21 mouse cellular contexts compared by ENCODE assay signal in the genomic region with DNA sequence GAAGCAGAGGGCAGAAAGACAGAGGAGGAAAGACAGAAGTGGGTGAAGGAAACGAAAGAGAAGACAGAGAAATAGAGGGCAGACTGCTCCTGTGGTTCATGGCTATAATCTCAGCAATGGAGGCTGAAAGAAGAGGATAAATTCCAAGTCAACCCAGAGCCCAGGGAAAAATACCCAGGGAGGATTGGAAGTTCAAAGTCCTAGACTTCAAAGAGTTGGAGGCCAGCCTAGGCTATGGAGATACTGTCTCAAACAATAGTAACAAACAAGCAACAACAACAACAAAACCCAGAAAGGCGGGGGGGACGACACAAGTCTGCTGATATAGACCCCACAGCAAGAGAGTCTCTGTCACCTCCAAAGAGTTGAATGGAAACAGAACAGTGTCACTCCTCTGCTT. TPM values are rescaled to one million over a fixed set of nuclear protein-coding genes. Genes with fewer than 3 reads are reported as not detected.
A peak's percentile ranks its signal among the peaks of the same experiment; 100 is the strongest.
DNase-seq lines count a peak whose midpoint lies in the region; ATAC-seq and TF ChIP-seq lines count a peak whose summit lies in the region.
"Had no signal": no experiment of that assay in that cellular context is flagged by ENCODE, and none has a peak within 500 bp of the region (broad histone marks: within the 10 kb centered on the region; RNA-seq: fewer than 3 reads in every experiment).

No protein-coding gene starts in this region.

- ATAC-seq in heart, embryonic 13.5 days (ENCODE audit: extremely low read depth, insufficient number of reproducible peaks, low FRiP score, low TSS enrichment): no peak
- ATAC-seq in liver, embryonic 13.5 days (ENCODE audit: low read depth): no peak
- ATAC-seq: forebrain, embryonic 16.5 days; inflammation-experienced regulatory T-cells, adult 6 months had no signal

- TF ChIP-seq POLR2A in liver, adult 2 months (IDR thresholded peaks at IDR 0.05; ENCODE audit: extremely low read depth, insufficient read depth, low read length): no peak
- TF ChIP-seq POLR2A in small intestine, adult 2 months (IDR thresholded peaks at IDR 0.05; ENCODE audit: low read depth, low read length): no peak

- H3K36me3 ChIP-seq in heart, embryonic 13.5 days: no peaks in the 10 kb centered on the region
- H3K36me3 ChIP-seq in liver, adult 2 months (ENCODE audit: control insufficient read depth, insufficient read depth, low read length): no peaks in the 10 kb centered on the region
- H3K36me3 ChIP-seq in liver, embryonic 13.5 days: no peaks in the 10 kb centered on the region
- no peaks in the 10 kb centered on the region for H3K36me3 ChIP-seq in small intestine, adult 2 months (ENCODE audit: control insufficient read depth, insufficient read depth, low read length)
- H3K36me3 ChIP-seq: embryonic facial prominence, embryonic 12.5 days; hindbrain, embryonic 12.5 days; kidney, embryonic 15.5 days; midbrain, embryonic 13.5 days had no signal

- 0 out of 2 replicates have a peak overlapping the region, but pooled peaks have one; percentile 7 for H3K4me2 ChIP-seq in heart, embryonic 13.5 days
- peak overlapping the region; percentile 32 for H3K4me2 ChIP-seq in liver, embryonic 13.5 days
- H3K4me2 ChIP-seq: embryonic facial prominence, embryonic 12.5 days; hindbrain, embryonic 12.5 days; kidney, embryonic 15.5 days; midbrain, embryonic 13.5 days had no signal

- no peaks in the 10 kb centered on the region for H3K9me3 ChIP-seq in heart, embryonic 13.5 days
- no peaks in the 10 kb centered on the region for H3K9me3 ChIP-seq in liver, embryonic 13.5 days (replicated peaks)
- H3K9me3 ChIP-seq: embryonic facial prominence, embryonic 12.5 days; hindbrain, embryonic 12.5 days; kidney, embryonic 15.5 days; midbrain, embryonic 13.5 days had no signal

- TF ChIP-seq CTCF in liver, adult 2 months (IDR thresholded peaks at IDR 0.05; ENCODE audit: low read depth, low read length): no peak
- no peak for TF ChIP-seq CTCF in small intestine, adult 2 months (IDR thresholded peaks at IDR 0.05; ENCODE audit: extremely low read depth, insufficient read length, insufficient replicate concordance, low read depth, low read length)

- no peak overlapping the region for H3K4me3 ChIP-seq in heart, embryonic 13.5 days
- no peak overlapping the region for H3K4me3 ChIP-seq in liver, adult 2 months (ENCODE audit: insufficient read depth, low read depth, low read length)
- no peak overlapping the region for H3K4me3 ChIP-seq in liver, embryonic 13.5 days (replicated peaks)
- H3K4me3 ChIP-seq in small intestine, adult 2 months (ENCODE audit: low read depth, low read length): no peak overlapping the region
- H3K4me3 ChIP-seq: embryonic facial prominence, embryonic 12.5 days; heart, adult 2 months; hindbrain, embryonic 12.5 days; kidney, embryonic 15.5 days; midbrain, embryonic 13.5 days had no signal

- no peak for DNase-seq in heart, postnatal 25 days (ENCODE audit: low spot score)
- peak; percentile 79 for DNase-seq in liver, adult 2 months (ENCODE audit: extremely low read depth, low read depth, low spot score)
- no peak for DNase-seq in liver
- no peak for DNase-seq in liver, embryonic 13.5 days
- DNase-seq in spleen, postnatal 14 days (ENCODE audit: low spot score in 2 of 2): no peak
- no peak for DNase-seq in layer of hippocampus, adult 8-10 months (ENCODE audit: low spot score in 2 of 2)
- DNase-seq: adrenal gland, postnatal 10 days; cerebellum, adult 18-20 months; cerebellum, postnatal 25 days; gastrocnemius, postnatal 10 days; heart, adult 2 months; lung, adult 2 months; lung, postnatal 14 days had no signal

- H3K79me2 ChIP-seq in liver, adult 2 months (ENCODE audit: control insufficient read depth, insufficient read depth, low read length): peaks cover 47% of the 10 kb centered on the region; the same call in 1 of the 2 replicates

- no peaks in the 10 kb centered on the region for H3K27me3 ChIP-seq in heart, embryonic 13.5 days (replicated peaks)
- H3K27me3 ChIP-seq in liver, adult 2 months (ENCODE audit: control insufficient read depth, insufficient read depth, low read length): no peaks in the 10 kb centered on the region
- no peaks in the 10 kb centered on the region for H3K27me3 ChIP-seq in liver, embryonic 13.5 days
- no peaks in the 10 kb centered on the region for H3K27me3 ChIP-seq in small intestine, adult 2 months (ENCODE audit: control insufficient read depth, insufficient read depth, low read length)
- H3K27me3 ChIP-seq: embryonic facial prominence, embryonic 12.5 days; hindbrain, embryonic 12.5 days; kidney, embryonic 15.5 days; midbrain, embryonic 13.5 days had no signal

- H3K4me1 ChIP-seq in heart, embryonic 13.5 days: peaks cover 83% of the 10 kb centered on the region
- H3K4me1 ChIP-seq in liver, adult 2 months (ENCODE audit: control insufficient read depth, insufficient read depth, low read length): peaks cover 39% of the 10 kb centered on the region
- peaks cover 37% of the 10 kb centered on the region for H3K4me1 ChIP-seq in liver, embryonic 13.5 days (replicated peaks)
- H3K4me1 ChIP-seq in small intestine, adult 2 months (ENCODE audit: control insufficient read depth, insufficient read depth, insufficient read length, low read length): peaks cover 24% of the 10 kb centered on the region

- H3K9ac ChIP-seq in heart, embryonic 13.5 days: 0 out of 2 replicates have a peak overlapping the region, but pooled peaks have one; percentile 61
- H3K9ac ChIP-seq in liver, adult 2 months (ENCODE audit: low read depth, low read length): no peak overlapping the region
- no peak overlapping the region for H3K9ac ChIP-seq in liver, embryonic 13.5 days
- H3K9ac ChIP-seq: embryonic facial prominence, embryonic 12.5 days; hindbrain, embryonic 12.5 days; kidney, embryonic 15.5 days; midbrain, embryonic 13.5 days had no signal

- intact Hi-C loops in heart, postnatal 25 days (cut with DNase I): no loop called here

- 0 out of 2 replicates have a peak overlapping the region, but pooled peaks have one; percentile 36 for H3K27ac ChIP-seq in heart, embryonic 13.5 days (replicated peaks)
- H3K27ac ChIP-seq in liver, adult 2 months (replicated peaks; ENCODE audit: insufficient read depth, low read depth, low read length): peak overlapping the region; percentile 93
- H3K27ac ChIP-seq in liver, embryonic 13.5 days: peak overlapping the region; percentile 58
- H3K27ac ChIP-seq in small intestine, adult 2 months (ENCODE audit: insufficient read depth, low read depth, low read length): peak overlapping the region; percentile 21; the same call in 1 of the 2 replicates
- H3K27ac ChIP-seq: embryonic facial prominence, embryonic 12.5 days; heart, adult 2 months; hindbrain, embryonic 12.5 days; midbrain, embryonic 13.5 days had no signal

- 36% methylated on average over 3 of the region's 3 CpGs for WGBS in heart, embryonic 13.5 days
- 28% methylated on average over 3 of the region's 3 CpGs for WGBS in liver, adult 2 months
- 39% methylated on average over 3 of the region's 3 CpGs for WGBS in liver, embryonic 13.5 days (ENCODE audit: insufficient replicate concordance)
- 34% methylated on average over 3 of the region's 3 CpGs for WGBS in small intestine, adult 2 months

RNA-seq across cellular contexts. Expression of a gene that starts 14.7 kb away (rescaled TPM):
- polyA plus RNA-seq in heart, embryonic 13.5 days (2015; fragmentation: Nextera tagmentation; extraction: Ambion mirVana): 9.2 and 9.8 TPM in 2 replicates
- 10 to 100 TPM; 16.0 to 19.5 TPM for total RNA-seq in heart, postnatal 25 days (2021)
- 8.4 and 9.0 TPM in 2 replicates for total RNA-seq in liver, adult 2 months (2014; rRNA removed)
- 4.3 and 5.7 TPM in 2 replicates for polyA plus RNA-seq in liver, adult 2 months (2012; rRNA removed)
- 2.7 and 2.8 TPM in 2 replicates for polyA plus RNA-seq in liver, embryonic 13.5 days (2015; fragmentation: Nextera tagmentation; extraction: Ambion mirVana)
- 1.2 and 3.1 TPM in 2 replicates for polyA plus RNA-seq in small intestine, adult 2 months (2012; rRNA removed)
- total RNA-seq in layer of hippocampus, adult 8-10 months (2022): 10 to 100 TPM; 43.1 to 45.5 (median 44.5) TPM

RNA-seq across cellular contexts. Expression of a gene that starts 14.8 kb away (rescaled TPM):
- 6.4 and 7.6 TPM in 2 replicates for polyA plus RNA-seq in heart, embryonic 13.5 days (2015; fragmentation: Nextera tagmentation; extraction: Ambion mirVana)
- total RNA-seq in heart, postnatal 25 days (2021): 1 to 10 TPM; 3.1 to 3.8 TPM
- total RNA-seq in liver, adult 2 months (2014; rRNA removed): 1,501 and 1,754 TPM in 2 replicates
- polyA plus RNA-seq in liver, adult 2 months (2012; rRNA removed): 105 and 134 TPM in 2 replicates
- polyA plus RNA-seq in liver, embryonic 13.5 days (2015; fragmentation: Nextera tagmentation; extraction: Ambion mirVana): 1.4 and 1.6 TPM in 2 replicates
- 4.0 and 7.6 TPM in 2 replicates for polyA plus RNA-seq in small intestine, adult 2 months (2012; rRNA removed)
- total RNA-seq in layer of hippocampus, adult 8-10 months (2022): 10 to 100 TPM; 30.7 to 36.8 (median 32.4) TPM

Comparison
In these comparisons a context has a peak if more than half of its experiments do, and no peak if none do; other contexts are left out.
1. RNA of a gene that starts 14.8 kb away (polyA plus RNA-seq): 105 to 134 TPM in liver, adult 2 months; 4.0 to 7.6 TPM in small intestine, adult 2 months, 6.4 to 7.6 TPM in heart, embryonic 13.5 days and 1.4 to 1.6 TPM in liver, embryonic 13.5 days; every median in the first group is over 10 times any median in the second.
2. H3K27ac ChIP-seq: peak in every context shown above with its lines; median percentile 93 in liver, adult 2 months; 58 in liver, embryonic 13.5 days; 36 in heart, embryonic 13.5 days; 21 in small intestine, adult 2 months.